Mouse (Mus musculus) bone marrow, adult 2 months (tissue): ENCODE data around the gene Adam23.

Experiments
- CTCF ChIP-seq: fragments of 200-500 bp; IDR thresholded peaks from 2 replicates; pipeline ENCODE4 v1.5.1; 2011; ENCODE audit warnings: low read length, control low read depth; ENCODE audit not compliant: control insufficient read depth, insufficient read depth
- POLR2A ChIP-seq: fragments of 200-500 bp; IDR thresholded peaks from 2 replicates; pipeline ENCODE4 v1.6.1; 2011; ENCODE audit warnings: low read depth, mild to moderate bottlenecking, control low read depth, low read length, borderline replicate concordance; ENCODE audit not compliant: control insufficient read depth

GRCm38 (mm10) chr1:63457801-63458519 is 12.3 kb downstream of the Adam23 start:
- TF ChIP-seq CTCF: no peak
- no peak for TF ChIP-seq POLR2A
